Mouse (Mus musculus): ENCODE data around the gene Rnf7. TPM values are rescaled to one million over a fixed set of nuclear protein-coding genes. Genes with fewer than 3 reads are reported as not detected.
A peak's percentile ranks its signal among the peaks of the same experiment; 100 is the strongest.
"Not testable (repeated sequence)": the region's sequence is repeated elsewhere in the genome, so short reads cannot be mapped to it uniquely, and the experiment has no call there.

Gene Rnf7
- 10 to 100 TPM; 54.8 to 59.7 TPM for total RNA-seq (2021)
- long read RNA-seq, experiment 1, transcript Rnf7-201 (3 exons, 1,232 nt), result major isoform, 45 of 48 reads
- long read RNA-seq, experiment 1, partial matches to known transcripts, result 0 of 48 reads
- long read RNA-seq, experiment 1, other reads (novel, unspliced or antisense), result 3 of 48 reads
- long read RNA-seq, experiment 2, transcript Rnf7-201 (3 exons, 1,232 nt), result major isoform, 25 of 28 reads
- long read RNA-seq, experiment 2, partial matches to known transcripts, result 0 of 28 reads
- long read RNA-seq, experiment 2, other reads (novel, unspliced or antisense), result 2 of 28 reads

DNA sequence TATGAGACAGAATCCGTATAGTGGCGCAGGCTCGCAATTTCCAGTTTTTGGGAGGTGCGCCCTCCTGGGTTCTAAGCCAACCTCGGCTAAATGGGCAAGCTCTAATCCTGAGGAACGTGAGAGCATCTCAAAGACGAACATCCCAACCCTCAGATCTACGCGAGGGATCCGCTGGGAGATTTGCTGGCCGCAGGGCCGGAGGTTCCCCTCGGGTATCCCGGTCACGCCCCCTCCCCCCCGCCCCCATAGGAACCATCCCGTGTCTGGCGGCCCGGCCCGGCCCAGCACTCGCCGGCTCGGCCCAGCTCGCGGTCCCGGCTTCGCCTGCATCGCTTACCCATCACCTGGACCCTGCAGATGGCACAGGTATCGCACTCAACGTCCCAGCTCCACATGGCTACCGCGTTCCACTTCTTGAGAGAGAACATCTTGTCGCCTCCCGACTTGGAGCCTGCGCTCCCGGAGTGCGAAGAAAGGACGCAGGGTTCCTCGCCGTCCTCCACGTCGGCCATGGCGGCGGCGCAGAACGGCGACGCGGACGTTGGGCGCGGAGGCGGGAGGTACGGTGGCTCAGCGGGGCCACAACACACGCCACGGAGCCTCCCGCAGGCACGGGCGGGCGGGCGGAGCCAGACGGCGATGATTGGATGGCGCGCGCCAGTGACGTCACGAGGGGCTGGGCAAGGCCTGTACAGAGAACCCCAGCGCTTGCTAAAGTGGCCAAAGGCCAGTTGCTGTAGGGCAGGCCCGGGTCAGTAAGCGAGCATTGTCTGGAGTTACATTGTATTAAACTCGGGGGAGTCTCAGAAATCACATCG is at the start of gene Rnf7:
Gene Rnf7 (minus strand): TSS at position 605 of the 818 bp plus-strand sequence.
- intact Hi-C loops (cut with DNase I), result loop anchor here (5.0 kb wide), 1 partner anchor 116 kb away; the partner anchor contains the start of gene Atp1b3
- DNase-seq (ENCODE audit: low spot score in 2 of 2), result peak; percentile 98 to 99

DNA sequence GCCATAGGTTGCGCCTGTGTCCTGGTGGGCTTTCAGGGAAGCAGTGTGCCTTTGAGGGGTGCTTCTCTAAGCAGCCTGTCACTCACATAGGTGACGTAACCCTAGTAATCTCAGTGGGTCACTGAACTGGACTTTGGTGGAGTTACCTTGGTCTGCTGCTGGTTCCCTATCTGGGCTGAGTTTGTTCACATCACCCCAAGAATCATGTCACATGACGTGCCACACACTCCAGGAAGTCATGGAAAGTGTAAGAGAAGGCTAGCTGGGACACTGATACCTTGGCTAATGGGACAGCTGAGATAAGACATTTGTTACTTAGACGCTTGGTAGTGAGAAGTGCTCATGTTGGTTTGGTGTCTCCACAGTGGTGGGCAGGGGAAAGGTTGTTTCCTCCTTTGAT is 47.5 kb upstream of the Rnf7 start:
- no peak for DNase-seq (ENCODE audit: low spot score in 2 of 2)
- intact Hi-C loops (cut with DNase I), result no loop called here

DNA sequence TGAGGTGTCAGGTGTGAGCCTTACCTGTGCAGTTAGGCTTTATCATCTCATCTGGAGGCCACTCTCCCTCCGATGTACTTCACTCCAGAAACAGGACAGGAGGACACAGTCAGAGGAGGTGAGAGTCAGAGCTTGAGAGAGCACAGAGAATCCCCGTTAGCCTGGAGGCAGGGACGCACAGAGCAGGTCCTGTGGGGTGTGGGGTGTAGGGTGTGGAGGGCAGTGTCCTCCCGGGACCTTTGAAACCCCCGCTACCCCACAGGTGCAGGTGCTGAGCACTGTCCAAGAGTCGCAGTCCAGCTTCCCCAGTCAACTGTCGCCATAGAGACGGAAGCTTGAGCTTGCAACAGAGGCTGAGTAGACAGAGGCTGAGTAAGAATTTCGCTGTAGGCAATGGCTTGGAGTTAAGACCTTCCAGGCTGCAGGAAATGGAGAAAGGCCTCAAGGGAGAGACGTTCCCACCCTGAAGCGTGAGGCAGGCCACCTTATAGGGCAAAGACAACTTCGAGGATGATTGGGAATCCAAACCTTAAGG is 46.6 kb upstream of the Rnf7 start, which contains the start of gene Gm28729:
Gene Gm28729 (minus strand): TSS at position 293 of the 535 bp plus-strand sequence.
- intact Hi-C loops (cut with DNase I), result no loop called here
- no peak for DNase-seq (ENCODE audit: low spot score in 2 of 2)

DNA sequence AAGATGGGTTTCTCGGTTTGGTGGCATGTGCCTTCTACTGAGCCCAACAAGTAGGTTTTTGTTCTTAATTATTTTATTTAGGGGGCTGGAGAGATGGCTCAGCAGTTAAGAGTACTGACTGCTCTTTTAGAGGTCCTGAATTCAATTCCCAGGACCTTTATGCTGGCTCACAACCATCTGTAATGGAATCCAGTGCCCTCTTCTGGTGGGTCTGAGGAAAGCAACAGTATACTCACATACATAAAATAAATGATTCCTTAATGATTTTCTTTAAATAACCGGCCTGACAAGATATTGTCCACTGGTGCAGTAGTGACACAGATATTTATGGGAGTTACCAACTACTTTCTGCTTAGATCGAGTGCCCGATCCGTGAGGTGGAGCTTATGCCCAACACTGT is 44.7 kb upstream of the Rnf7 start:
- DNase-seq (ENCODE audit: low spot score in 2 of 2), result no peak
- intact Hi-C loops (cut with DNase I), result no loop called here

DNA sequence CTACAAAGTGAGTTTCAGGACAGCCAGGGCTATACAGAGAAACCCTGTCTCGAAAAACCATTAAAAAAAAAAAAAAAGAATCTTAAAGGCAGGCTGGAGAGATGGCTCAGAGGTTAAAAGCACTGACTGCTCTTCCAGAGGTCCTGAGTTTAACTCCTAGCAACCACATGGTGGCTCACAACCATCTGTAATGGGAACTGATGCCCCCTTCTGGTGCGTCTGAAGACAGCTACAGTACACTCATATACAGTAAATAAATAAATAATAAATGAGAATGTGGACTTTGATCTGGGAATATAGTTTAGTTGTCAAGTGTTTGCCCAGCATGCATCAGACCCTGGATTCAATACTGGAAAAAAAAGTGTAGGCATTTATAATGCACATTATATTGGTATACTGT is 43.1 kb upstream of the Rnf7 start:
- intact Hi-C loops (cut with DNase I); DNase-seq (ENCODE audit: low spot score in 2 of 2): not testable (repeated sequence)

DNA sequence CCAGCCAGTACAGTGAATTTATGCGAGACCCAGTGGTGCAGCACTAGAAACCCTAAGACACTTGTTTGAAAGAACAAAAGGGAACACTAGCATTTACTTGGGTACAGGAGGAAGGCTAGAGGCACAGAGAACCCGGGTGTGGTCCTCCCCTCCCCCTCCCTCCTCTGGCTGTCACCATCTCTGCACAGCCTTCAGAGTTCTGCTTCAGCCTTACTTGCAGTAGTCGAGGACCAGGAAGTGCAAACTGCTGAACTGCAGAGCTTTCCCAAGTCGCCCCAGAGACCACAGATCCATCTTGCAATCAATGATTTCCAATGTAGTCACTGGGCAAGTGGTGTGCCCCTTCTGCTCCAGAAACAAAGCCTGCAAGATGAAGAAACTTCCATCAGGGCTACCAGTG is 39.0 kb upstream of the Rnf7 start:
- intact Hi-C loops (cut with DNase I), result no loop called here
- no peak for DNase-seq (ENCODE audit: low spot score in 2 of 2)

DNA sequence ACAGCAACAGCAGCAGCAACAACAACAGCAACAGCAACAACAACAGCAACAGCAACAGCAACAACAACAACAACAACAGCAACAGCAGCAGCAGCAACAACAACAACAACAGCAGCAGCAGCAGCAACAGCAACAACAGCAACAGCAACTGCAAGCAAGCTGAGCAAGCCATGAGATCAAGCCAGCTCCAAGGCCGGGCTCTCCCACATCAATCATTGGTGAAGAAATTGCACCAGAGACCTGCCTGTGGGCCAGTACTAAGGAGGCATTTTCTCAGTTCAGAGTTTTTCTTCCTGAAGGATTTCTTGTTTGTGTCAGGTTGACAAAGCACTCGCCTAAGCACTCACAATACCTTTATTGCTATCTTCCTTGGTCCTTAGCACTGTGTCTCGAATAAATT is 38.3 kb upstream of the Rnf7 start:
- intact Hi-C loops (cut with DNase I), result no loop called here
- DNase-seq (ENCODE audit: low spot score in 2 of 2), result no peak

DNA sequence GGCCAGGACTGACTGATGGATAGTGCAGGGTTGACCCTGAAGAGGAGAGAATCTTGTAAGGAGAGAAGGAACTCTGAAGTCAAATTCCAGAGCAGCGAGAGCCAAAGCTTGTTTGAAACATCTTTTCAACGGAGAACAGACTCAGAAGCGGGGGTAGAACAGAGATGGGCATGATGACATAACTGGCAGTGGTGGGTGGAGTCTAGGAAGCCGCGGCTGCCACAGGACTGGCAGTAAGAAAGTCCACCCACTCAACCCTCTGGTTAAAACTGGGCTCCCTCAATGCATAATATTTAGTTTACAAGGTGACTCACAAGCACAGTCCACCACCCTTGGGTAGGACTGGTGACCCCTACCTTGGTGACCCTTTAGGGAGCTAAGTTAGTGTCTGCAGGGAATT is 37.3 kb upstream of the Rnf7 start:
- intact Hi-C loops (cut with DNase I), result no loop called here
- peak in 1 of 2 experiments; percentile 24 for DNase-seq (ENCODE audit: low spot score in 2 of 2)

DNA sequence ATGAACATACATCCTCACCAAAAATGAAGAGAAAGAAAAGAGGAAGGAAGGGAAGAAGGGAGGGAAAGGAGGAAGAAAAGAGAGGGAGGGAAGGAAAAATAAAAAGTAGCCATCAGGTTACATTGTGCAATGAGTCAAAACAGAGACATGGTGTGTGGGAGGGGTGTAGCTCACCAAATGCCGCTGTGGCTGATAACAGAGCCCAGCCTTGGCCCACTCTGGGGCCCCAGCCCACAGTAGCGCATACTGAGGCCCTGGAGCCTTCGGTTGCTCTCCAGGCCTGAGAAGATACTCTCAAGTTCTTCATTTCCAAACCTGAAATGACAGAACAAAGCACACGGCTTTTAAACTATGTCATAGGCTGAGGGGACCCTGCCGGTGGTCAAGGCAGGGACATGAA is 35.8 kb upstream of the Rnf7 start:
- no peak for DNase-seq (ENCODE audit: low spot score in 2 of 2)
- intact Hi-C loops (cut with DNase I), result no loop called here

DNA sequence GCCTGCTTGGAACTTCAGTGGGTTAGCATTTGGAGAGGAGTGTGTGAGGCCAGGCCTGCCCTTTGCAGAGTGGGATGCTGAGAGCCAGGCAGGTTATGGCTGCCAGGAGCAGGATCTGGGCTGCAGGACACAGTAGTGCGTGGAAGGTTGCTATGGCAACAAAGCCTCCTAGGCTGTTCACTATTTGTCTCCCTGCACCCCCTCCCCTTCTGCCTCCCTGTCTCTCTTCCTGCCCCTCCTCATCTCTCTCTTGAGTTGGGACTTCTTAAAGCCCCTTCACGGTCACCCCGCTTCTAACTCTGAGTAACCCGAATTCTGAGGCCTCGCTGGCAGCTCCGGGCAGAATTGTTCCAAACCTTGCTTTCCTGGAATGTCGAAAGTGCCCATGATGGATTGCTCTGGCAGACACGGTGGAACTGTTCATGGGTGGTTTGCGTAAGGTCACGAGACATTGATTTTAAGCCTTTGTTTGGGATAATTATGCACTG is 27.6 kb upstream of the Rnf7 start:
- peak; percentile 50 to 78 for DNase-seq (ENCODE audit: low spot score in 2 of 2)
- intact Hi-C loops (cut with DNase I), result no loop called here

DNA sequence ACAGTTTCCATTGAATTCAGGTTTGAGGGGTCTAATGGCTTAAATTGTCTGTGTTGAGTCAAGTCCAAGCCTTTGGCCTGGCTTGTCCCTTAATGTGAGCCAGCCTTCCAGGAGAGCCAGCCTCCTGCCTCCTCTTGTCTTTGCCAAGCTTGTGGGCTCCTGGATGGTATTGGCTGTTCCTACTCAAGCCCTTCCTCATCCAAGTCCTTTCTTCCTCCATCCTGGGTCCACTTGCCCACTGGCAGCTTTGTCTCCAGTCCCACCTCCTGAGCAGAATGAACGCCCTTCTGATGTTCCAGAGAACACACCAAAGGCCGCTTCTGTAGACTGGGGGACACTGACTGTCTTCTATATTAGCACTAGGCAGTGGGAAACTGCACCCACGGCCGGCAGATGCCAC is 26.7 kb upstream of the Rnf7 start:
- intact Hi-C loops (cut with DNase I), result no loop called here
- DNase-seq (ENCODE audit: low spot score in 2 of 2), result no peak

DNA sequence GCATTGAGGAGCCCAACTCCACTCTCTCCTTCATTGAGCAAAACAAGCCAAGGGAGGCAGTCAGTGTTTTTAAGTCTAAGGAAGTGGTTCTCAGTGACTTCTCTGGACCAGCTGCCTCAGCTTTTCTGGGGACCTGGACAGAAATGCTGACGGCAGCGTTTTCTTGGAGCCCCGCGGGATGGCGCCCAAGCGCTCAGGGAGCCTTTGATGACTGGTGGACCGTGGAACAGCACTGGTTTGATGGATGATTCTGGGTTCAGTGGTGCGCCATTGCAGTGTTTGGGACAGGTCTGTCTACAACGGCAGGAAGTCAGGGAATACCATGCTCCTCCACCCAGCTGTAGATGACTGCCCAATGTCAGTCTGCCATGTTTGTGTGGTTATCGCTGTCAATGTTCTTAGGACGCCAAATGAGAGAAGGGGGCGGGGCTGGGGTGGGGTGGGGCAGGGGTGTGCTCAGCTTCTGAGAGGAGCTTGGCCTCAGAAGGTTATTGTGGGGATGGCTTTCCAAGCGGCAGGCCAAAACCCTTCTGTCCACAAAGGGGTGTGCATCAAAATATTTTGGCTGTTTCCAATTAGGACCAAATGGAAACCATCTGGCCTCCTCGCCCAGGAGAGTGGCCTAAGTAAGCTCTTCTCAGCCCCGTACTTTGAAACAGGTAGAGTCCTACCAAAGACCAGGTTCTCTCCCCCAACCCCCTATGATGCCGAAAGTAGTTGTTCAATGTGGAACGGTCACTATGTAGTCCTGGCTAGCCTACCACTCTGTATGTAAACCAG is 25.8 kb upstream of the Rnf7 start:
- intact Hi-C loops (cut with DNase I), result no loop called here
- no peak for DNase-seq (ENCODE audit: low spot score in 2 of 2)

DNA sequence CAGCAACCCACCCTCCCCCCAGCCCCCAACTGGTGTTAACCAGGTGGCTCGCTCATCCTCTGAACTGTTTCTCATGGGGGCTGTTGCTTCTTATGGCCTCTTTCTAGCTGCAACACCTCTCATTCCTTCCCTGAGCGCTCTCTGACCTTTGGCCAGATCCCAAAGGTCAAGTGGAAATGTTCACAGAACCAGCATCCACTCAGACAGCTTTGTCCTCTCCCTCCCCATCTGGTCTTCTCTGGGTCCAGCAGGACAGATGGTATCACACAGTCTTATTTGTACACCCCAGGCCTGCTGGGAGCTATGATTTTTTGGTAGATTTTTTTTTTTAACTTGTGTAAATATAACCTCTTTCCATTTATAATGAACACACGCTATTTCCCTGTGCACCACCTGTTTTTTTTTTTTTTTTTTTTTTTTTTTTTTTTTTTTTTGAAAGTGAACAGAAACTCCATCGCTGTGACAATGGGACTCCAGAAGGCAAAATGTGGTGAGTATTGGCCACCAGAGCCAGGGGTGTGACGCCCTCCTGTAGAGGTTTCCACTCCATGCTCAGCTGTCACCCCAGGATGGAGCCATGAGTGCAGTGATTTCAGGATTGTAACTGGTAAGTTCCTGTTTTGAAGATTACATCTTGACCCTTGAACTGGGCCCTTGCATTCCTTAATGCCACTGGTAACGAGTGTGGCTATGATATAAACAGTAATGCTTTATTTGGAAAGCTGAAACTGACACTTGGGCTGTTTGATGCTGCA is 24.6 kb upstream of the Rnf7 start:
- DNase-seq (ENCODE audit: low spot score in 2 of 2), result no peak
- intact Hi-C loops (cut with DNase I), result no loop called here

DNA sequence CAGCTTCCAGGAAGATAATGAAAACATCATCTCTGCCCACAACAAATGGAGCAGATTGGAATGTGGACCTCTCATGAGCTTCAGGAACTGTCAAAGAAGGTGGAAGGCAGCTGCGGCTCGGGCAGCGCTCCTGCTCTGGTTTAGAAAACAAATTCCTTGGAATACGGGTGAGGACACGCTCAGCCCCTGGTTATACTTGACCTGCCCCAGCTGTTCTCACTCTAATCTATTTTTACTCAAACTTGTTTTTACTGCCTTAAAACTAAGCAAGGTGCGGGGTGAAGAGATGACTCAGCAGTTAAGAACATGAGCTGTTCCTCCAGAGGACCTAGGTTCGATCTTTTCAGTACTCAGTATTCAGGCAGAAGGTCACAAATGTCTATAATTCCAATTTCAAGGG is 22.7 kb upstream of the Rnf7 start:
- intact Hi-C loops (cut with DNase I), result no loop called here
- DNase-seq (ENCODE audit: low spot score in 2 of 2), result no peak

DNA sequence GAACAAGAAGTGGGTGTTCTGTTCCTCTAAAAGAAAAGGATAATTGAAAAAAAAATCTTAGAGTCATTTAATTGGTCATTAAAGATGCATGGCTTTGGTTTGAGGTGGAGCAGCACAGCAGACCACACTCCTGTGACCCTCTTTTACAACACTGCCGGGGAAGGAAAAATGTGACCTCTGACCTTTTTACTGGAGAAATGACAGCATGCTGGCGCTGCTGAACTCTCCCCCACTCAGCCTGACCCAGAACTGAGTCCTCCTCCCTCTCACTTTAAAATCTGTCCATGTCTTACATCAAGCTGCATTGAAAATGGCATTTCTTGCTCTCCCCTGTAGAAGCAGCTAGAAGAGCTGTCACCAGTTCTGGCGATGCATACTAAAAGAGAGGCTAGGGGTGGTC is 14.7 kb upstream of the Rnf7 start:
- intact Hi-C loops (cut with DNase I), result loop anchor here (5.0 to 10.0 kb wide), 2 partner anchors 131 to 208 kb away; partner anchors contain the start of gene Atp1b3
- no peak for DNase-seq (ENCODE audit: low spot score in 2 of 2)

DNA sequence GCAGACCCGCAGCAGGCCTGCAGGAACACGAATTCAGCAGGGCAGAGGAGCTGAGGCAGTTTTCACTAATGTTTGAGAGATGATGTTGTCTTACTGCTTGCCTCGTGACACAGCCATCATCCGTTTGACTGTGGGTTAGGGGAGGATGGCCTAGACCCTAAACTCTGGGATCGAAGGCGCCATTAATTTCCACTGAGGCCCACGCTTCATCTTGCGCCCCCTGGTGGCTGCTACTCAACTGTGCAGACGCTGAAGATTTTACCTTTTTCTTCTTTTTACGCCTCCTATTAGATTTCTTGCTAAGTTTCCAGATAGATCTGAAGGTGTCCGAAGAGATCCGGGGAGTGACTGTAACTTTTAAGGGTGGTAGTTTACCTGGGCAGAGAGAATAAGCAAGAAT is 13.3 kb upstream of the Rnf7 start:
- DNase-seq (ENCODE audit: low spot score in 2 of 2), result peak in 1 of 2 experiments; percentile 24
- intact Hi-C loops (cut with DNase I), result loop anchor here (5.0 to 10.0 kb wide), 2 partner anchors 130 to 207 kb away; partner anchors contain the start of gene Atp1b3

DNA sequence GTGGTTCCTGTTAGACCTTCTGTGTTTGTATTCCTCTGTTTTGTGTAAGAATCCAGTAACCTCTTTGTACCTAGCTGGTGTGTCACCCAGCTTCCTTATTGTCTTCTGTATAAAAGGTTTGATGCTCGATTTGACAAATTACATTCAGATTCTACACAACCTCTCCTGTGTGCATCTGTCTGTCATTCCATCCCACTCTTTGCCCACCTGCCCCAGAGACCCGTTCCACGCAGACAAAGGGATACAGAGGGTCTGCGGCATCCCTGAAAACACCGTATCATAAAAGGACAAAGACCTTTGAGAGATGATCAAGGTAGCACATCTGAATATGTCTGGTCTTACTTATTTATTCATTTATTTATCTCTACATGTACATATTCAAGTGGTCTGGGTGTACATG is 9.4 kb upstream of the Rnf7 start:
- intact Hi-C loops (cut with DNase I), result not testable (repeated sequence)

DNA sequence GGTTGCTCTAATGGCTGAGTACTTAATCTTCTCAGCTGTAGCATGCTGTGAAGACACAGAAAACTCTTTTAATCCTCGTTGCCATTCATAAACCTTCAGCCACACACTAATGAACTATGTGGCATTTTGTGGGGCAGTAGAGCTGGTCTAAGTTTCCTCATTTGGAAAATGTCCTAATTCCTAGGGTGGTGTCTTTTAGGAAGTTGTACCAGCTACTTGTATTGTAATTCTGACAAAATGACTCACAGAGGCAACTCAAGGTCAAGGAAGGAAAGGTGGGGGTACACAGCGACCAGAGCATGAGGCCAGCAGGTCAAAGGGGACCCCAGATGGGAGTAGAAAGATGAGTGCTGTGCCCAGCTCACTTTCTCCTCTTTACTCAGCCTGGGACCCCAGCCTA is 5.2 kb upstream of the Rnf7 start:
- intact Hi-C loops (cut with DNase I), result no loop called here
- DNase-seq (ENCODE audit: low spot score in 2 of 2), result no peak

More for the DNA sequence above, 9.4 kb upstream of the Rnf7 start:
- DNase-seq (ENCODE audit: low spot score in 2 of 2), result not testable (repeated sequence)

DNA sequence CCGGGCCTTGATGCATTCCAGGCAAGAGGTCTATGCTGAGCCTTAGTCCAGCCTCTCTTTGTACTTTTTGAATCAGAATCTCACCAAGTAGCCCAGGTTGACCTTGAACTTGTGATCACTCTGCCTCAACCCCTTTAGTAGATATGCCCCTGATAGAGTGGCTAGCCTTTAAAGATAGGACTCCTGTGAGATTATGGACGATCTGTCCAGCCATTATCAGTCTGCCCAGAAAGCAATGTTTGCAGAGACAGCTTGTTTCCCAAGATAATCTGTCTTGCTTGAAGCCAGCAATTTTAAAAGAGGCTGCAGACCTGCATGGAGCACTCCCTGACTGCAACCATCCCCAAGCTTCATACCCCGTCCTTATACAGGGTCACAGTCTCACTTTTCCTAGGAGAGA is 4.6 kb upstream of the Rnf7 start:
- DNase-seq (ENCODE audit: low spot score in 2 of 2), result no peak
- intact Hi-C loops (cut with DNase I), result no loop called here

Measured in left cerebral cortex, postnatal 14 days (tissue).